Mouse (Mus musculus) urinary bladder, adult 18-20 months (tissue): ENCODE measurements around the gene Bfar.
"Not testable (repeated sequence)": the region's sequence is repeated elsewhere in the genome, so short reads cannot be mapped to it uniquely, and the experiment has no call there.

ENCODE experiments used
- DNase-seq, 2 experiments: peaks; one replicate each; pipeline ENCODE4 v3.0.0; 2022; ENCODE audit warnings: low spot score in 2 of 2, mixed read lengths in 2 of 2

Bfar gene

DNA sequence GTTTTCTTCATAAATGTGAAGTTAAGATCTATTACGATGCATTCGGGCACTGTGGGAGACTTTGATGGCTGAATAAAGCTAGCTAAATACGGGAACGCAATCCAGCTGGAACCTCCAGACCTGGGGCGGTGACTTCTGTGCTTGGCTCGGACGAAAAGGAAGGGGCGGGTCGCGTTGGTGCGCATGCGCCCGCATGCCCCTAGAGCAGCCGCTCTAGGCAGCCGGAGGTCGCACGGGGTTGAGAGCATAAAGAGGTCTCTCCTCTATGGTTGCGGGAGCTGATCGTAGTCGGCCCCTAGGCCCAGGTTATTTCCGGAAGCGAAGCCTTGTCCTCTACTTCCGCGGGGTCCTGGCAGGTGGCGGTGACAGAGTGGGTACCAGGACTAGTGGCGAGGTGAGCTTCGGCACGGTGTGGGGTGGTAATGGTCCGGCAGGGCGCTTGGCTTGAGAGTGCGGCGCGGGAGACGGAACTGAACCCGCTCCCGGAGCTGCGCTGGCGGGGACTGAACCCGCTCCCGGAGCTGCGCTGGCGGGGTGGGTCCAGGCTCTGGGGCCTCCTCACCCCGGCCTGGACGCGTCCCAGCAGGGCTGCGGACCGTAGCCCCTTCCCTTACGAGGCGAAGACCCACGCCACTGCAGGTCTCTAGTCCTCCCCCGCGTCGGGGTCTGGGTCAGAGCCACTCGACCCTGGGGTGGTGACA, at the start of gene Bfar, which contains the start of gene 3110001I22Rik:
Gene Bfar (plus strand): TSS at position 174 of the 701 bp plus-strand sequence.
Gene 3110001I22Rik (plus strand): TSS at position 245 of the 701 bp plus-strand sequence.
- peak; percentile 68 to 84 for DNase-seq

DNA sequence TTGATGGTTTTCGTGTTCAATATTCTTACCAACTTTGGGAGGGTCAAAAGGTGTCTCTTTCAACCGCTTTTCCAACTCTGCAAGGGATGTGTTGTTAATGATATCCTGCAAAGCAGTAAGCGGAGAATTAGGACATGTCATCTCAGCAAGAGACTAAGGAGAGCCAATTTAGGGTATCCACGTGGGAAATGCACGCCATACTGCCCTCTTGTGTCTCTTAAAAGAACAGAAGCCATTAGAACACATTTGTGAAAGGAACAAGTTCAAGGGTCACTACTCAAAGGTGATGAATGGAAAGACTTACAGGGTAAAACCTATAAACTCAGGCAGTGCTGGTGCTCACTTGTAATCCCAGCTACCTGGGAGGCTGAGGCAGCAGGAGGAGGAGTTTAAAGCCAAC, 43.3 kb upstream of the Bfar start:
- DNase-seq: no peak

DNA sequence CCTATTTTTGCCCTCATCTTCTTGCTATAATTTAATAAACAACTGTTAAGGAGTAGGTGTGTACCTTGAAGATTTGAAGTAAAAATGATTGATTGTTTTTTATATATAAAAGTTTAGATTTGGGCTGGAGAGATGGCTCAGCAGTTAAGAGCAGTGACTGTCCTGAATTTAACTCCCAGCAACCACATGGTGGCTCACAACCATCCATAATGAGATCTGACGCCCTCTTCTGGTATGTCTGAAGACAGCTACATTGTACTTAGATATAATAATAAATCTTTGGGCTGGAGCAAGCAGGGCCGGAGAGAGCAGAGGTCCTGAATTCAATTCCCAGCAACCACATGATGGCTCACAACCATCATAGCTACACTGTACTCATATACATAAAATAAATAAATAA, 33.5 kb upstream of the Bfar start:
- DNase-seq: not testable (repeated sequence)

DNA sequence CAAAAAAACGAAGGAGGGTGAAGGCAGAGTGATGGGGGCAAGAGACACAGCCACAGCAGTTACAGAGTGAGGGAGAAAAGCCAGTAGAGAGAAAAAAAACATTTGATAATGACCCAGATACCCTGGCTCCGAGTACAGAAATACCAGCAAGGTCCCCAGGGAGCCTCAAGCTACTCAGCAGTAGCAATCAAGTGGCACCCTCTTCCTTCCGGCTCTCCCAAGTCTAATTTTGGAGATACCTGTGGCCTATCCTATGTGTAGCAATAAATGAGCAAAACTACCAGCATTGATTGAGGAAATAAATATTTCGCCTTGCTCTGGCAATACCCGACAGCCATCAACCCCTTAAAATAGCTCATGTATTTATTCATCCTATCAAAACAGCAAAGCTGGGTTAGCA, 32.1 kb upstream of the Bfar start:
- DNase-seq: no peak

DNA sequence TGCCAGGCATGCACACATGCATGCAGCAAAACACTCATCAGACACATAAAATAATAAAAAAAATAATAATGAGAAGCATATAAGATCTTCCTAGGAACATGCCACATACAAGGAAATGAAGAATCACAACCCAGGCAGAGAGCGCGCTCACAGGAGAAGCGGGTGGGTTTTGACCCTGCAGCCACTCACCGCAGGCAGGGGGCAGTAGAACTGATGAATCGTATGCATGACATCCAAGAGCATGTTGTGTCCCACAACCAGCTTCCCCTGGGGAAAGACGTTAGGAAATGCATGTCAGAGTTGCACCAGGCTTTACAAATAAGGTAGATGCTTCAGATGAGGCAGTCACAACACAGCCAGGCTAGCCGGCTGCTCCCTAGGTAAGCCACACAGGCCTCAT, 31.6 kb upstream of the Bfar start:
- DNase-seq: no peak

GRCm38 (mm10) chr16:13644474-13644873, 27.2 kb upstream of the Bfar start:
- DNase-seq: no peak

GRCm38 (mm10) chr16:13645930-13646329, 25.7 kb upstream of the Bfar start:
- peak in 1 of 2 experiments; percentile 39 for DNase-seq

- no peak for DNase-seq
Measured at GRCm38 (mm10) chr16:13658886-13659285, 12.8 kb upstream of the Bfar start.

- no peak for DNase-seq
Measured at GRCm38 (mm10) chr16:13660736-13661135, 10.9 kb upstream of the Bfar start.

- DNase-seq: peak; percentile 90
Measured at GRCm38 (mm10) chr16:13667878-13668343, 3.7 kb upstream of the Bfar start, which contains the start of gene Parn. Gene Parn (minus strand): TSS chr16:13668170.

- DNase-seq: no peak
Measured at GRCm38 (mm10) chr16:13668402-13669108, 3.1 kb upstream of the Bfar start.

DNA sequence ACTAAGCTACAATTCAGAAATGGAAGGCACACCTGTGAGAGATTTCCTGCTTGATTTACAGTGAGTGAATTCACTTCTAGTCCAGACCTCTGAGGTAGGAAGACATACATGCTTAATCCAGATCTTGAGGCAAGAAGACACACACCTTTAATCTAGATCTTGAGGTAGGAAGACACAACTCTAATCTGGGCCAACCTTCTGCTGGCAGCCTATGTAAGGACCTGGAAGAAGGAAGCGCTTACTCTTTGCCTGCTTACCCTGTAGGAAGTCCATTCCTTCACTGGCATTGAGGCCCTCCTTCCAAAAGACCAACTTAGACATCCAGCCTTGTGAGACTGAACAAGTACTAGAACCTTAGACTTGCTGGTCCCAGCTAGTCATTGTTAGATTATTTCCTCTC, 2.4 kb upstream of the Bfar start:
- no peak for DNase-seq

- not testable (repeated sequence) for DNase-seq
Measured at GRCm38 (mm10) chr16:13670896-13671295, 762 bp upstream of the Bfar start.

DNA sequence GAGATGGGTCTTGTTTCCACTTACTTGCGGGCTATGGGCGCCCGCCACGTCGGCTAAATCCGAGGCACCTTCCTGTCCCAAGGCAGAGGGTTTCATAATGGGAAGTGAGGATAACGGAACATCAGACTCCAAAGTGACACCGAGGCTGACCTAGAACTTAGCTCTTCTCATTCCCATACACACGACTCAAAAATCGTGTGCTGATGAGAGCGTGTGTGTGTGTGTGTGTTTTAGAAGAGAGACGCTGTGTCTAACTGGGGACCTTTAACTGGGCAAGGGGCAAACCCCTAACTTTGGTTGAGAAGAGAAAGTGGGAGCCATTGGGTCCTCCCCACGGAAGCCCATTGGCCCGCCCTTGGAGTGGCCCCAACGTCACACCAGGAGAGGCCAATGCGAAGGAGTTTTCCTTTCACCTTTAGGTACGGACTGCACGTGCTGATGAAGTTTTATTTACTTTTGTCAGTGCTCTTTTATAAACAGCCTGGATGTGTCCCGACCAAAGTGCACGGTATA, 784 bp downstream of the Bfar start:
- peak; percentile 34 to 44 for DNase-seq

DNA sequence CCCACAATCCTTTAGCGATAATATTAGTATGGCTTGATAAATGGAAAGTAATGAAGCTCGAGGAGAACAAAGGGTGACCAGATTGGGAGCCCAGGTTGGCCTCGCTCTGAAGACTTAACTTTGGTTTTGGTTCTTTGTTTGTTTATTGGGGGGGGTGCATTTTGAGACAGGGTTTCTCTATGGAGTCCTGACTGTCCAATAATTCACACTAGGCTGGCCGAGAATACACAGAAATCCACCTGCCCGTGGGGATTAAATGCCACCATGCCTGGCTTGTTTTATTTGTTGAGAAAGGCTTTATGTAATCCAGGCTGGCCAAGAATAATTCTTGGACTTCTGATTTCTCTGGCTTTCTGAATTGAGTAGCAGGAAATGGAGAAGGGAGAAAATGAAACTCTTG, 1.5 kb downstream of the Bfar start:
- no peak for DNase-seq

- no peak for DNase-seq
Measured at GRCm38 (mm10) chr16:13674511-13674910, 2.9 kb downstream of the Bfar start.

- DNase-seq: no peak
Measured at GRCm38 (mm10) chr16:13678601-13679319, 7.1 kb downstream of the Bfar start.

DNA sequence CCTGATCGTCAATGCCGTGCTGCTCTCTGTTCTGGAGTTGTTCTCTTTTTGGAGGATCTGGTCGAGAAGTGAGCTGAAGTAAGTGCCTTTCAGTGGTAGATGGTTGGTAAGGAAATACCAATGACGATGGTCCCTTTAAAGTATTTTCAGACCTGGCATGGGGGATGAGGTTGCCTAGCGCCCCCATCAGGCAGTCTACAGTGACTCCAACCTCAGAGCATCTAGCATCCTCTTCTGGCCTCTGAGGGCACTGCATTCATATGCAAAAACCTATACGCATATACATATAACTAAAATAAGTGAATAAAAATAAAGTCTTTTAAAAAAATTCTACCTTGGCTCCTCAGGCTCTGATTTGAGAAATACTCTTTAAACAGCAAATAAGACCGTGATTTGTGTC, 27.3 kb downstream of the Bfar start:
- no peak for DNase-seq

- DNase-seq: no peak
Measured at GRCm38 (mm10) chr16:13702184-13702583, 30.5 kb downstream of the Bfar start.

- DNase-seq: no peak
Measured at GRCm38 (mm10) chr16:13704676-13705075, 33.0 kb downstream of the Bfar start.

GRCm38 (mm10) chr16:13714910-13715309, 43.3 kb downstream of the Bfar start:
- no peak for DNase-seq
